Mouse (Mus musculus) cerebellum, adult 11-12 months (tissue): ENCODE data around the gene Runx3.

Source experiments
- DNase-seq: peaks from one replicate; pipeline ENCODE4 v3.0.0; 2022

Runx3 gene

DNA sequence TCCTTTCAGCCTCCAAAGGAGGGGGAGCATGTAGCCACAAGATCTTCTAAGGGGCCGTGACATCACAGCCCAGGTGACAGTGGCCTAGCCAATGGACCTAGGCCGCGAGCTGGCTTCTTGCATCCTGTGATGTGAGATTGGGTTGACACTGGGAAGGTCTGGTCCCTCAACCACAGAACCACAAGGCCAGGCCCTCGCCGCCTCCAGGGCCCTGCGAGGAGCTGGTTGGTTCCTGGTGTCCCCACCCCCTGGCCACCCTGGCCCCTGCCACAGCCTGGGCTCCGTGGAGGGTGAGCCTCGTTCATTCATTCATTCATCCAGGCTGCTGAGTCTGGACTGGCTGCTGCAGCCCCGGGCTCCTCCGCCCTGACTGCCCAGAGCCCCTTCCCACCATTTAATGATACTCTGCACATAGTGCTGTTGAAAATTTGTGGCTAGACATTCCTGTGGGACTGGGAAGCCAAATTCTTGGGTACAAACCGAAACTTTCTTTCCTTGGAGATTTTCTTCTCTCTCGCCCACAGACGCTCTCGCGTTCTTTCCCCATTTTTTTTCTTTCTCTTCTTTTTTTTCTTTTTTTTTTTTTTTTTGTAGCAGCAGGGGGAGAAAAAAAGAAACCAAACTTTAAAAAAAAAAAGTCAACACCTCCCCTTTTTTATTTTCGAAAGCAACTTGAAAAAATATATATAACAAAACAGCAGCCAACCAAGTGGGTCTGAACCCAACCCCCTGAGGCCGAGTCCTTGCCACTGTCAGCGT lies at the start of gene Runx3:
Gene Runx3, plus strand, starts transcription at position 311 of the 759 bp plus-strand sequence.
- DNase-seq: no peak

DNA sequence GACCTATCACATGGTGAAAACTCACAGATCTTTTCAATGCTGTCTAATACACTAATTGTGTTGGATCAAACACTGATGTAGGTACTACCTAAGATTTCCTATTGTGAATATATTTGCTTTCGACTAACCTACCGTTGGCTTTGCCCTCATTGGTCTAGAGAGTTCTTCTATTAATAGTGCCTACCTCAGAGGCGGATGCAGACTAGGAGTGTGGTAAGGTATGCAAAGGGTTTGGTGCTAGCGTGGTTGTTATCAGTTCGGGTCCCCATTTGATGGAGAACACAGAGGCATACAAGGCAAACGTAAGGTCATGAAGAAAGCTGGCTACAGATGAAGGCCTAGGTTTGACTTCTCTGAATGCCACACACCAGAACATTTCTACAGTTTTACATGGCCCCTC lies 47.8 kb upstream of the Runx3 start:
- DNase-seq: no peak

DNA sequence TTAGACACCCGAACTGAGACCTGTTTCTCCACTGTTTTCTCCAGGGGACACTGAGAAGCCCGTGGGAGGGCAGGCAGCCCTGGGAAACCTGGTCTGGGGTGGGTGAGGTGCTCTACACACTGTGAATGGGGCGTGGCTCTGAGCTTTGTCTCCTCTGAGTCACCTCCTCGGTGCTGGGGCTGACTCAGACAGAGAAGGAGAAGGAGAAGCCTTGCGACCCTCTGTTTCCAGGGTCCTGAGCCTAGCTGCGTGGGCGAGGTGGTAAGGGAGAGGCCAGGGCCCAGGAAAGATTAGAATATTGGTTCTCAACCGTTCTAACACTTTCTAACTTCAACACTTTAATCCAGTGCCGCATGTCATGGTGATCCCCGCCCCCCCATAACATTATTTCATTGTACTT lies 46.9 kb upstream of the Runx3 start:
- DNase-seq: no peak

DNA sequence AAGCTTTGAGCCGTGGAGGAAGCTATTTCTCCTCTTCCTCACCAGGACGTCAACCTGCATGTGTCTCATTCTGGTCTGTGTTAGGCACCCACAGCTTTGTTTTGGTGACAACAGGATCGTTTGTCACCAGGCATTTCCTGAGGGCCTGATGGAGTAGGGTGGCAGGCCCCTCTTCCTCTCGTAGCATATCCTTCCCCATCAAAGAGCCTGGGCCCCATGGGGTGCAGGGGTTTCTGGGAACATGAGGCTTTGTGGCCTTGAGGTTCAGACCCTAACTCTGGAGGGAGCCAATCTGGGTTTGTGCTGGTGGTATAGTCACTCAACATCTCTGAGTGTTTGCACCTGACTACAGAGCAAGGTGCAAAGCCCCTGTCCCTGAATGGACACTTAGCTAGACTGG lies 45.8 kb upstream of the Runx3 start:
- no peak for DNase-seq

DNA sequence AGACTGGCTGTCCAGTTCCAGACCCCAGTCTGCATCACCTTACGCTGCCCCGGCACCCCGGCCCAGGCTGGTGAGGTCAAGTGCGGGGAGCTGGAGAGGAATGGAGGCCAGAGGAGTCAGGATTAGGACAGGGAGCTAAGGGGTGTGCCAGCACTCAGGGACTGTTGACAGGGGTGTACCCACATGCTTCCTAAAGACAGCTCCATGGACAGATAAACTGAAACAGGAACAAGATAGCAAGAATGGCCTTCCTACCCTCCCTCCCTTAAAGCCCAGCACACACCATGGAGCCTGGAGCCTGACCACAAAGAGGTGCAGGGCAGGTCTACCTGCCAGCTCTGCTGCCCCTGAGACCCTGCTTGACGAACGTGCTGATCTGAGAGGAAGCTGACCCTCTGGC lies 45.1 kb upstream of the Runx3 start:
- no peak for DNase-seq

DNA sequence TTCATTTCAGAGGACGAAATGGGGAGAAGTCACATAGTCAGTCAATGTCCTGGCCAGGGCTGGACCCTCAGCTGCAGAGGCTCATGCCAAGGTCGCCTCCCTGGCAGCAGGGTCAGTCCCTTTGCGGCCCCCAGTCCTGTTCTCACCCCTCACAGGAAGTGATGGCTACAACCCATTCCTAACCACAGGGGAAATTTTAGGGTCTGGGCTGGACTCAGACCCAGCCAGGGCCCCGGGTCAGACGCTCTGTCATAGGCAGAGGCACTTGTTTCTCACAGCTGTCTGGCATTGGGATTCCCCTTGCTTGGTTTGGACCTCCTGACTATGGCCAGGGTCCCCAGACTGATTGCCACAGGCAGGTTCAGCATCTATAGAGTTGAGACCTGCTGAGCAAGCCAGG lies 43.8 kb upstream of the Runx3 start:
- no peak for DNase-seq

DNA sequence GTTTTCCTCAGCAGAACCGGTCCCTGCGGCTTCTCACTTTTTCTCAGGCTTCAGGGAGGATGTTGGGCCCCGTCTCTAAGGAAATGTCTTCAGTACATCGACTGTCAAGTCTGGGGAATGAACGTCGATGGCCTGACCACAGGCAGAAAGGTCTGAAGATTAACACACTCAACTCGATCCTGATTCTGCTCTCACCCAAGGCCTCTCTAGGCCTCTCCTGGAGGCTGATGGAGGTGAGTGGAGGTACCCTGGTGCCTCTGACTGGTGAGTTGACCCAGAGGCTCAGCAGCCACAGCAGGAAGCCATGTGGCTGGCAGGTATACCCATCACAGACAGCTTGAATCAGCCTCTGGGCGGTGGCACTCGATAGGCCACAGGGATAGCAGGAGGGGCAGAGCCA lies 43.3 kb upstream of the Runx3 start:
- DNase-seq: no peak

DNA sequence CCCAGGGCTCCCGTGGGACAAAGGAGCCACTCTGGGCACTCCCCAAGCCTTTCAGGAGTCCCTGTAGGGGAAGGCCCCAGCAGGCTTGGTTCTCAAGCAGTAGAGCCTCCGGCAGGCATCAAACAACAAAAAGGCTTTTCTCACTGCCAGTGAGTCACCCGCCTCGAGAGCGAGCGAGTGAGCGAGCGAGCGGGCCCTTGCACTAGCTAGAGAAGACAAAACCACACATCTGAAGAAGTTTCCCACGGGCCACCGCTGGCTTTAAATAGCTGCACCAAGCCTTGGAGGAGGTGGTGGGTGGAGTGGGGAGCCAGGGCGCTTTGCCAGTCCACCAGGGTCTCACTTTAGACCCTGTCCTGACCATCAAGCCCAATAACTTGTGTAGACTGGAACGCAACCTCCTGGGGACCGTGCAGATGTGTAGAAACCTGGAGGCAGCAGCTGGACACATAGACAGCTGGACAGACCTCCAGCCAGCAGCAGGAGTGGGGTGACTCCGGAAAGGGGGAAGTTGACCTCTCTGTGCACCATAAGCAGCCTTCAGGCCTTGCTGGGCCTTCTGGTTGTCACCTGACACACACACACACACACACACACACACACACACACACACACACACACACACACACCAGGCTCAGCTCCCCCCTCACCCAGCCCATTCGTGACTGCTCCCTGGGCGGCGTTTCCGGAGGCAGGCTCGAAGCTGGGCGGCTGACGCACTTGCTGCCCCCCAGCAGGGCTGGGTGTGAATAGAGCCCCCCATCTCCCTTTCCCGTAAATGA lies 40.4 kb upstream of the Runx3 start:
- DNase-seq: no peak

DNA sequence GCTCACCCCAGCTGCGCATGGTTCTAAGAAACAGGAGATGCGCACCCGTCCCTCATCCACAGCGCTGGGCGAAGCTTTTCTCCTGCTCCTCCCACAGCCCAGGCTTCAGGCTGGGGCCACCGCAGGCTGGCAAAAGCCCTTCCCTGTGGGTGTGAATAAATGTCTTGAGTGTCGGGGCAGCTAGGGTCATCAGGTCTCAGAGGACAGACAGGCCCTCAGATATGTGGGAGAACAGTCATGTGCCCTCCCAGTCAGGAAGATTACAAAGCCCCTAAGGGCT lies 39.9 kb upstream of the Runx3 start:
- DNase-seq: no peak

DNA sequence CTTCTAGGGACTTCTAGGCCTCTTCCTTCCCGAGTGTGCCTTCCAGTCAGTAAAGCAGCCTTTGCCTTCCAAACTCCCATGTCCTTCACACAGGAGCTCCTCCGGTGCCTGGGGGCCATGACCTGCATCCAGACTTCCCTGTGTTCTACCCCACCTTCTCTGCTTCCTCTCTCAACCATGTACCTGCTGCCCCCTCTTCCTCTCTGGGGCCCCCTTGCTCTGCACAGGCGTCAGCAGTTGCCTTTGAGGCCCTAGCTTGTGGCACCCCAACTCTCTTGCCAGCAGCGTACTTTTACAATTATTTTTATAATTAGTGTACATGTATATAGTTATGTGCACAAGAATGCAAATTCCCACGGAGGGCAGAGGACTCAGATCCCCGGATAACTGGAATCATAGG lies 37.4 kb upstream of the Runx3 start:
- DNase-seq: no peak

DNA sequence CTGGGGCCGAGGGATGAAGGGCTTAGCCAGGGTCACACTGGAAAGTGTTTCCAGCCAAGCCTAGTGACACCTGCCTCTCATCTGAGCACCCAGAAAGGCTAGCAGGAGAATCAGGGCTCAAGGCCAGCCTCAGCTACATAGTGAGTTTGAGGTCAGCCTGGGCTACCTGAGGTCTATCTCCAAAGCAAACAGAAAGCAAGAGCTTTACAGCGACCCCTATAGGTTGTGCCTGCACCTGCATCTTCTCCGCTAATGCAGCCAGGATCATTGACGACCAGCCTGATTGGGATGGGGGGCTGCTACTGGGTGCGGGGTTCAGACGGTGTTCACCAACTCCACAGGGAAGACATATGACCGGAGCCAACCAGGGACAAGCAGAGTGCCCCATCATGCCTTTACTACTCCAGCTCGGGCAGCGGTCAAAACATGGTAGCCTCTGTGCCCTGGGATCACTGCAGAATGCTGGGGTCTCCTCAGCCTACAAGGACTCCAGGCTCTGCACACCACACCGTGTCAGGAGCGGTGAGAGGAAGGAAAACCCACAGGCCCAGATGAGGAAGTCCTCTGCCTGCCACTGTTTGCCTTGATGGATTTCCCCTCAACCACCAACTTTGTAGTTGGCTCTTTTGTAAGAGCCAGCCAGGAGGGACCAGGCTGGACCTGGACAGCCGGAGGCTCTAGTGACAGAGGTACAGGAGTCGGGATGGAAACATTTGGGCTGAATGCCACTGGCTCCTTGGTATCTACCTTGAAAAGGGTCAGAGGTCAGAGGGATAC lies 35.2 kb upstream of the Runx3 start:
- no peak for DNase-seq

DNA sequence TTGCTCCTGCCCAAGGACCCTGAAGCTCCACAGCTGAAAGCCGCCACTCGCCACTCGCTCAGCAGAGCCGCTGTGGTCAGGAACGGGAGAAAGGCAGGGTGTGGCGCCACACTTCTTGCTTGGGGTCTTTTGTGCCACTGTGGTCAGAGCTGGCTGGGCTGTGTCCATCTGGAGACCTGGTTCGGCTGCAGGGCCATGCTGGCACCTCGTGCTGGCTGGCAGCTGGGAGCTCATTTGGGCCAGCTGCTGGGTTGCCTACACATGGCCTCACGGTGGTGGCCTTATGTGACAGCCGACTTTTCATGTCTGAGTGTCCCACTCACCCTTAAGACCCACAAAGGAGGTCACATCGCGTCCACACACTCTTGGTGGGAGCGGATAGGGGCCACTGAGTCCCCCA lies 29.8 kb upstream of the Runx3 start:
- DNase-seq: no peak

DNA sequence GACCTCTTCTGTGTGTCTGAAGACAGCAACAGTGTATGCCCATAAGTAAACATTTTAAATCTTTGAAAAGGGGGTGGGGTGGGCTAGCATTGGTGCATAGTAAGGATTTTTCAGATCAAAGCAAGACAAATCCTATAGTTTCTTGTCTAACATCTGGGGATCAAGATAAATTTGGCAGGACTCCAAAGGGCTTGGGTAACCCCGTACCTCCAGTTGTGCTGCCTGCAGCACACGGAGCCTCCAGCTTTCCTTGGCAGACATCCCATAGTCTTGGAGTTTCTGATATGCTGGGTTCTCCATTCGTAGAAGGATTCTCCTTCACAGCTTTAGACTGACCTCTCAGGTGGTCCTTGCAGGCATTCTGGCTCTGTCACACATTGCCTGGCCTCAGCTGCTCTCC lies 27.6 kb upstream of the Runx3 start:
- no peak for DNase-seq

DNA sequence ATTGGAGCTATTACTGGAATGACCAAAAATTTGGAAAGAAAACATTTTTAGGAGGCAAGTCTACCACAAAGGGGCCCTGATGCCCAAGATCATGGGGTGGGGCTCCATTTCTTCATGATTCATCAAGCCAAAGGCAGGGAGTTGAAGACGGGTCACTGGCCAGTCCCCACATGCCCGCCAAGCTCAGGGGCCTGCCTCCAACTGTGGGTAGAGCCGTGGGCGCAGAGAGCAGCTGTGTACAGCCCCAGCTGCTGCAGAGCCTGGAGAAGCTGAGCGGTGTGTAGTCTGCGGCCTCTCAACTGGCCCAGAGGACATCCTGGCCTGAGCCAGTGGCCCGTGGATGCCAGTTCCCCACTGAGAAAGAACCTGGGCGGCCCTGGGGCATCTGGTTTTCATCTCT lies 24.8 kb upstream of the Runx3 start:
- no peak for DNase-seq

DNA sequence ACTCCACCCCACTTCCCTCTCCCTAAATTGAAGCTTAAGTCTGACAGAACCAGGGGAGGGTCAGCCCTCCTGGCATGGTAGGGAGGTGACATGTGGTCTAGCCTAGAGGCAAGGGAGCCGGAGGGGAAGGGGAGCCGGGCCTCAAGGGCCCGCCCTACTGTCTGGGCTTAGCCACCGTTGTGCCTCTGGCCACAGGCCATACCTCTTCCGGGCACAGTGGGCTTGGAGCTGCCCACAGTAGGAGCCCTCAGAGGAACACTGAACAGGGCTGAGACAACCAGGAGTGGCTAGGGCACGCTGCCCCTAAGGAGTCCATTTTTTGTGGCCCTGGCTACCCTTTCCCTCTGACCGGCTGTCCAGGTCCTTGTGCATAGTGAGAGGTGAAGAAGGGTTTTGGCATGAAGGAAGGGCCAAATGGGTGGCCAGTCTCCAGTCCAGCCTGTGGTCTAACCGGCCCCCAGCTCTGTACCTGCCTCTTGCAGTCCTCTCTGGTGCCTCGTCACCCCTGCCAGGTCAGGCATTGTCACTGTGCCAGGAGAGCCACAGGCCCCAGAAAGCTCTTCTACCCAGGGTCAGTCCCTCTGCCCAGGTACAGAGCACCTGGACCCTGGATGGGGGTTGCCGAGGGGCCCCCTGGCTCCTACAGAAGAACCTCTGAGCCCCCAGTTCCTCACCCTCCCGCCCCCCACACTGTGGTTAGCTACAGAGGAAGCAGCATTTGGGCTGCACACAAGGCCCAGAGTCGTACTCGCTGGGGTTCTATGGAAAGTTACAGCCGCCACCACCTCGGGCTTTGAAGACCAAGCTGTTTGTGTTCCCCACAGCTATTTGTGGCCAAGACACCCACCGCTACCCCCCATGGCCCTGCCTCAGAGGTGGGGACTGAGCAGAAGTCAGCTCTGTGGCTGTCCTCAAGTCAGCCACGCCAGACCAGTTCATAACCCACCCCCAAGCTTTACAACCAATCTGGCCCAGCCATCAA lies 22.3 kb upstream of the Runx3 start:
- no peak for DNase-seq

DNA sequence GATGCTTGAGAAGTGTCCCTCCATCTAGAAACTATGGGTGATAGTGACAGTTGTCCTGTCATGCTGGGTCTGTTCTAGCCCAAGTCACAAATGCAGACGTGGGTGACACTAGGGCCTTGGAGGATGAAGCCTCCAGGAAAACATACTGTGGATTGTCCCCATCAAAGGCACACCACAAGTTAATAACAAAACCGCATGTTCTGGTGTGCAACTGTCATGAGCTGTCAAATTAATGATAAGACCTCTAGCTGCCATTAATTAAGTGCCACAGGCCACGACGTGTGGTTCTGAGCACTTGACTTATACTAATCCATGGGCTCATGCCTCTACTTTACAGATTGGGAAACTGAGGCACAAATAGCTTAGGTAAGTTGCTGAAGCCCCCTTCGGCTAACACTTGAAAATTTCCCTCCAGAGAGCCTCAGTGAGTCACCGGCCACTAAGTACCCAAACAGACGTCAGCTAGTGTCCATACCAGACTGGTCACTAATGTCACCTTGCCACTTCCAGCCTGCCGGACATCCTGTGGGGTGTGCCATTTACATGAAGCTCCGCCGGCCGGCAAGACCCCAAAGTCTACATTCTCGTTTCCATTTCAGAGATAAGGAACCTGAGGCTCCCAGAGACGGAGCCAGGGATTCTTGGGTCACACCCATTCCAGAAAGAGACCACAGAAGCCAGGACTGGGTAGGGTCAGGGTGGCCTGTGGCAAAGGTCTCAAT lies 18.3 kb upstream of the Runx3 start:
- DNase-seq: no peak

DNA sequence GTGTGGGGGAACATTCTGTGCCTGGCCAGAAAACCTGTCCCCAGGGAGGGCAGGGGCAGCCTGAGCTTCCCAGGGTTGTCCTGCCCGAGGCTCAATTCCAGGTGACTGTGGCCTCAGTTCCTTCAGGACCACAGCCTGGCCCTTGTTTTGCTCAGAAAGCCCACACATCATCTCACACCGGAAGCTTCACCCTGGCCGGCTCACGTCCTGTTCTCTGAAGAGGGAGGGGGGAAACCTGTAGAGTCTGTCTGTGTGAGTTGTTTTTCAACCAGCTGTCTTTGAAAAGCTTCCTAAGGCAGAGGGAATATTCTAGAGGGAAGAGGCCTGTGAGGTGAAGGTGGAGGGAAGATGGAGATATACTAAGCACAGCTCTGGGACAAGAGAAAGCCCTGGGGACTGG lies 17.7 kb upstream of the Runx3 start:
- no peak for DNase-seq

DNA sequence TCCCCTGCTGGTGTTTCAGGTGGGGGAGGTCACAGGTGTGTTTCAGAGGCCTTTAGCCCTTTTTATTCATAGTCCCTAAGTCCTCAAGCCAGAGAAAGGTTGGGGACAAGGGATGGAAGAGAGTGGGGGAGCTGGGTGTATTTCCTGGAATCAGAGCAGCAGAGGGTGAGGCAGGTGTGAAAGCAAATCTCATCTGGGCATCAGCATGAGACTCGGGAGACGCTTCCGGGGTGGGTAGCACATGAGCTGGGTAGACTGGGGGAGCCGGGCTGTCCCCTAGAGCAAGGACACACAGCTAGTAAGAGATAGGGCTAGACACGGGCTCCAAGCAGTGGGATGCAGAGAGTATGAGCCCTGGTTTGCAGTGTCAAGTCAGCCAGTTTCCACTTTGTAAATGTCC lies 16.7 kb upstream of the Runx3 start:
- no peak for DNase-seq

DNA sequence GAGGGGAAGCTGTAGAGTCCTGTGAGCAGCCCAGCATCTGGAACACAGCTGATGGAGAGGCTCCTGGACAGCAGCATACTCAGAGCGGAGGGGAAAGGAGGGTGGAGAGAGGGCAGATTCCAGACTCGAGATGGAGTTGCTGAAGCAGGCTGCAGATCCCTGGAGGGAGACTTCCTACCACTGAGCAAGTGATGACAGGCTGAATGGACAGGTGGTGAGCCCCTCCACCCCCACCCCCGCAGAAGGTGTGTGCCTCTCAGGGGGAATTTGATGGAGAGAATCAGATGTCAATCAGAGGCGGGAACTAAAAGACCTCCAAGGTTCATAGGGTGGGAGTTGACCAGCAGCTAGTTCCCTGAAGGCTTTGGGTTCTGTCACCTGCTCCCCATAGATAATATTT lies 13.5 kb upstream of the Runx3 start:
- DNase-seq: no peak

DNA sequence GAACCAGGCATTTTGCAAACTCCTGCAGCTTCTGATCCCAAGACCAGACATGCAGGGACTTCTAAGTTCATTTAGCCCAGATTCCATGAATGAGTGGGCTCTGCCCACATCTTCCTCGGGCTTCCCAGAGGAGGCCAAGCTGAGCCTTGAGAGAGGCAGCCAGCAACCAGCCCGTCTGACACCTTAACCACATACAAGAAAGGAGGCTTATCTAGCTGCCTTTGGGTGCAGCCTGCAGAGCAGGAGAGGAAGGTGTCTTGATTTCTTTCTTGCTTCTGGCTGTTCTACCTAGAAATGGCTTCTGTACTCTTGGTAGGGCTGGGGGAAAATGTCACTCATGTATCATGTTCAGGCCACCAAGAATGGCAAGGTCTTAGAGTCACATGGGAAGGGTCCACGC lies 11.8 kb upstream of the Runx3 start:
- no peak for DNase-seq

DNA sequence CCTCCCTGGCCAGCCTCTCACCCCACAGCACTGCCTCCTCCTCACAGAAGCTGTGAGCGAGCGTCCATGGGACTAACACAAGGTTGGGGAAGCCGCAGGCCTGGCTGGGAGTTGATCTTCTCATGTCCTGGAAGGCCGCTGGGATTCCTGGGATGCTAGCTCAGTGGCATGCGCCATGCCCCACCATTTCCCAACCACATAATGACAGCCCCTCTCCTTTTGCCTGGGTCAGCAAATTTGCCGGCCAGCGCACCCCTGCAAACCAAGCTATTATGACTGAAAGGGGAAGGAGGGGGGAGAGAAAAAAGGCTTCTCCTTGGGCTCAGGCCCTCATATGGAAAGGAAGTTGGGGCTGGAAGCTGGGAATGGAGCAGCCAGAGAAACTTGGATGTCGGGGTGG lies 6.8 kb upstream of the Runx3 start:
- no peak for DNase-seq

DNA sequence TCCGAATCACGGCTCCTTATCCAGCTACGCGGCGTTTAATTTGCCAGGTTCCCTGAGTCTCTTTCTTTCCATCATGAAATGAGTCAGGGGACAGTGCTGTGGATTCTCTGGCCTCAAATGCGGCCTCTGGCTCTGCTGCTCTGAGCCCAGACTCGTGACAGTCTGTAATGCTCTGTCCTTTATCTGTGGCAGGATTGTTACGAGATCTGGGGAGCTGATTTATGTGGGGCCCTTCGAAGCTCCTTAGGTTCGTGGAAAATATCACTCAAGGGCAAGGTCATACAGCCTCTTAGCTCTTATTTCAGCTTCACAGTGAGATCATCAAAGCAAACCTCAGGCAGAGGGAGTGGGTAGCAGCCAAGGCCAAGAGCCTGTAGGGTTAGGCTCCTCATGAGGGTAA lies 6.2 kb upstream of the Runx3 start:
- no peak for DNase-seq
